Mouse (Mus musculus) heart, embryonic 10.5 days (tissue): ENCODE measurements at regions not wholly inside any gene's neighbourhood (a gene's known extent, or its start where the extent isn't known, plus 50 kb on each side); places are given as distances from the start of the nearest gene placed in this dataset.

Experiments
- DNase-seq: peaks from one replicate; pipeline ENCODE4 v3.0.0-alpha.2; 2017; ENCODE audit warnings: low spot score
- H3K27ac ChIP-seq: fragments of 300-500 bp; sonication (generic); 2 replicates; pipeline ENCODE4 v1.5.1; 2016; ENCODE audit warnings: mild to moderate bottlenecking
- H3K27me3 ChIP-seq: fragments of 300-500 bp; sonication (generic); 2 replicates; pipeline ENCODE4 v1.6.1; 2016; ENCODE audit warnings: mild to moderate bottlenecking; ENCODE audit not compliant: poor library complexity, insufficient read depth, severe bottlenecking
- H3K36me3 ChIP-seq: fragments of 300-500 bp; sonication (generic); 2 replicates; pipeline ENCODE4 v1.6.1; 2016; ENCODE audit warnings: mild to moderate bottlenecking, moderate library complexity
- H3K4me1 ChIP-seq: fragments of 300-500 bp; sonication (generic); 2 replicates; pipeline ENCODE4 v1.6.1; 2016; ENCODE audit warnings: mild to moderate bottlenecking
- H3K4me3 ChIP-seq: fragments of 300-500 bp; sonication (generic); 2 replicates; pipeline ENCODE4 v1.5.1; 2016; ENCODE audit warnings: mild to moderate bottlenecking, moderate library complexity
- H3K9me3 ChIP-seq: fragments of 300-500 bp; sonication (generic); 2 replicates; pipeline ENCODE4 v1.6.1; 2016; ENCODE audit warnings: mild to moderate bottlenecking, moderate library complexity
- WGBS: fragments of 180-500 bp; shearing (Covaris S2); methylation state at CpG from one replicate; pipeline ENCODE4 v1.1.7; 2016; 5-methylcytosine and 5-hydroxymethylcytosine counted together

- Histone ChIP-seq H3K27me3 (no peaks in the 10 kb centered on the region), H3K36me3 (no peaks in the 10 kb centered on the region), H3K4me1 (no peaks in the 10 kb centered on the region), H3K4me3 (no peak overlapping the region), H3K27ac (no peak overlapping the region), H3K9me3 (no peaks in the 10 kb centered on the region)
- 82% methylated on average over 15 of the region's 15 CpGs for WGBS
- no peak for DNase-seq
Measured at GRCm38 (mm10) chr7:70129963-70130362, 236.6 kb downstream of the Nr2f2 start.

DNA sequence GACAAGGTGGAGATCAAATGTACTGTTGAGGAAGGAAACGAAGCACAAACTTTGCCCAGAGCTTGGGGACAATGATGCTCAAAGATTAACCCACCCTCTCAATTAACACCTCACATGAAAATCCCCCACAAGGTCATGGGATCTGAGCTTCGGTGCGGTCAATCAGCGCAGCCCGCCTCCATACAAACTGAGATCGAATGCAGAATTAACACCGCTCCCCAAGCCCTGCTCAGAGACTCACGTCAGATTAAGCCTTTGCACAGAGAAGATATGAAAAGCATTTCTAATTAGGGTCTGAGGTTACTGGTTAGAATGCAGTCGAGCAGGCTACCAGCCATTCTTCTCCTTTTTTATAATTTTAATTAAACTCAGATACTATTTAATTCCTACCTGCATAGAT, 243.7 kb downstream of the Nr2f2 start:
- Histone ChIP-seq H3K36me3 (no peaks in the 10 kb centered on the region), H3K27ac (no peak overlapping the region), H3K9me3 (no peaks in the 10 kb centered on the region), H3K27me3 (peaks cover 23% of the 10 kb centered on the region), H3K4me1 (no peaks in the 10 kb centered on the region), H3K4me3 (no peak overlapping the region)
- DNase-seq: no peak
- WGBS: 76% methylated on average over 9 of the region's 9 CpGs

DNA sequence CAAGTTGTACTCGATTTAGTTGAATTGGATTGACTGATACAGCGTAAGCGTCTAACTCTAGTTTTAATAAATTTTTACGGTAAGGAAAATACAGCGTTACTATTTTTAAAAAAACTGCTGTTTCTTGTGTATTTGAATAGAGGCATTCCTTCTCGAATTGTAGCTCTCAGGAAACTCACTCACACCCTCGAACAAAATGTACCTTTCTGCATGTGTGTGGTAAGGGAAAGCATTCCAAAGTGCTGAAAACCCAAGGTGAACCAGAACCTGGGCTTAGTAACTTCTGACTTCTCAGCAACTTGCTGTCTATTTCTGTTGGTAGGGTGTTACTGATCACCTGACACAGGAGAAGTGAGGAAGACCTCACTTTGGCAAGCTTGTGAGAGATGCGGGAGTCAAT, 247.0 kb downstream of the Nr2f2 start:
- no peaks in the 10 kb centered on the region for H3K4me1 ChIP-seq
- no peak overlapping the region for H3K4me3 ChIP-seq
- no peaks in the 10 kb centered on the region for H3K36me3 ChIP-seq
- no peak overlapping the region for H3K27ac ChIP-seq
- 76% methylated on average over 8 of the region's 8 CpGs for WGBS
- H3K27me3 ChIP-seq: peaks cover 42% of the 10 kb centered on the region
- DNase-seq: no peak
- no peaks in the 10 kb centered on the region for H3K9me3 ChIP-seq

DNA sequence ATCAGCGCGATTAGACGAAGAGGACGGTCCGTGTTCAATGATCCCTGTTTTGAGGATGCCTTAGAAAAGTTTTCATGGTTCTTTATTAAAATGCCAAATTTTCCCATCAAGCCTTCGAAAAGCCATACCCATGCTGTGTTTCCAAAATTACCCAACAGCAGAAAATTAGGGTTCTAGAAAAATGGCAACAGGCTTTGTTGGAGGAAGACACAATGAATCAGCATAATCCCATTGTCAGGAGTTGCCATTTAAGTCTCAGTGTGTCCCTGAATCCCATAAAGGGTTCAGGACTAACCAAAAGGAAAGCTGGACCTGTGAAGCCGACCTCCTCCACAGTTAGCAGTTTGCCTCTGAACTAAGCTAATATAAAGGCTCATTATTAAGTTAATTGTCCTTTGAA, 247.6 kb downstream of the Nr2f2 start:
- H3K27me3 ChIP-seq: peaks cover 42% of the 10 kb centered on the region
- H3K9me3 ChIP-seq: no peaks in the 10 kb centered on the region
- no peaks in the 10 kb centered on the region for H3K4me1 ChIP-seq
- 44% methylated on average over 7 of the region's 7 CpGs for WGBS
- H3K4me3 ChIP-seq: peak overlapping the region; percentile 56
- no peaks in the 10 kb centered on the region for H3K36me3 ChIP-seq
- no peak for DNase-seq
- H3K27ac ChIP-seq: no peak overlapping the region

- no peaks in the 10 kb centered on the region for H3K36me3 ChIP-seq
- peak overlapping the region; percentile 56 for H3K4me3 ChIP-seq
- no peaks in the 10 kb centered on the region for H3K9me3 ChIP-seq
- H3K4me1 ChIP-seq: no peaks in the 10 kb centered on the region
- H3K27me3 ChIP-seq: peaks cover 42% of the 10 kb centered on the region
- 18% methylated on average over 21 of the region's 21 CpGs for WGBS
- H3K27ac ChIP-seq: no peak overlapping the region
- no peak for DNase-seq
Measured at GRCm38 (mm10) chr7:70117930-70118922, 248.3 kb downstream of the Nr2f2 start.

DNA sequence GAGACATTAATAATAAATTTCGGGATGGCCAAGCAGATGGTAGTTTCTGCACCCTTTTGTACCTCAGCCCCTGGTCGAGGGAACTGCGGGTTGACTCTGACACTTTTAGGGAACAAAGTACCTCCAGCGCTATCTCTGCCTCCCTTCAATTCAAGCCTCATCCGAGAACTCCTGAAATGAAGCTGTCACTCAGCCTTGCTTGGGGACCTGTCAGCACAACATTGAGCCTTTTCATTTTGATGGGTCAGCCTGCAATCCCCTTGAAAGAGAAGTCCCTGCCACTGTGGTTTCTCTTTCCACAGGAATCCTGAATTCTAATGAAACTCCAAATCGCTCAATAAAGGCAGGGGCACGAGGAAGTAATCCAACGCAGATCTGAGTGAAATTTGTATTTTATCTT, 257.5 kb downstream of the Nr2f2 start:
- WGBS: 33% methylated on average over 8 of the region's 8 CpGs
- no peaks in the 10 kb centered on the region for H3K36me3 ChIP-seq
- H3K27ac ChIP-seq: no peak overlapping the region
- DNase-seq: no peak
- H3K4me3 ChIP-seq: no peak overlapping the region
- H3K4me1 ChIP-seq: peaks cover 5% of the 10 kb centered on the region; the same call in 1 of the 2 replicates
- no peaks in the 10 kb centered on the region for H3K9me3 ChIP-seq
- no peaks in the 10 kb centered on the region; the same call in 1 of the 2 replicates for H3K27me3 ChIP-seq

DNA sequence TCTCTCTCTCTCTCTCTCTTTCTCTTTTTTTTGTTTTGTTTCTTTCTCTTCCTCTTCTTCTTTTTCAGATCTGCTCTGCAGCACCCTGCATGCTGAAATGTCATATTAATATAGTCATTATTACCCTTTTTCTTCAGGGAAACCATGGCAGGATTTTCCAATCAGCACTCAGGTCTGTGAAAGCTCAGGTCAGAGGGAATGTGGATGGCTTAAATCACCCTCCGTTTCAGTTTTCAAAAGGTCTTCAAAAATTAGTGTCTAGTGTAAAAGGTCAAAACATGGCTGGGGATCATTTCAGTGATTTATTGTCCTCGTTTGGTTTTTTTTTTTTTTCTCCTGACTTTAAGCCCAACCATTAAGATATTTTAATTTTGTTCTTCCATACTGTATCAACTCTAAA, 261.5 kb downstream of the Nr2f2 start:
- no peak for DNase-seq
- 33% methylated on average over 2 of the region's 2 CpGs for WGBS
- no peaks in the 10 kb centered on the region; the same call in 1 of the 2 replicates for H3K27me3 ChIP-seq

GRCm38 (mm10) chr7:70104486-70104885, 262.0 kb downstream of the Nr2f2 start:
- no peak for DNase-seq
- no peaks in the 10 kb centered on the region; the same call in 1 of the 2 replicates for H3K27me3 ChIP-seq
- no peak overlapping the region for H3K27ac ChIP-seq
- peaks cover 5% of the 10 kb centered on the region; the same call in 1 of the 2 replicates for H3K4me1 ChIP-seq
- 55% methylated on average over 8 of the region's 8 CpGs for WGBS
- no peaks in the 10 kb centered on the region for H3K9me3 ChIP-seq
- H3K36me3 ChIP-seq: no peaks in the 10 kb centered on the region
- H3K4me3 ChIP-seq: no peak overlapping the region

More for the DNA sequence above, 261.5 kb downstream of the Nr2f2 start:
- Histone ChIP-seq H3K36me3 (no peaks in the 10 kb centered on the region), H3K27ac (no peak overlapping the region), H3K9me3 (no peaks in the 10 kb centered on the region), H3K4me1 (peaks cover 5% of the 10 kb centered on the region; the same call in 1 of the 2 replicates), H3K4me3 (no peak overlapping the region)

GRCm38 (mm10) chr7:70103680-70104079, 262.9 kb downstream of the Nr2f2 start:
- Histone ChIP-seq H3K27me3 (no peaks in the 10 kb centered on the region; the same call in 1 of the 2 replicates), H3K27ac (no peak overlapping the region)
- DNase-seq: no peak

DNA sequence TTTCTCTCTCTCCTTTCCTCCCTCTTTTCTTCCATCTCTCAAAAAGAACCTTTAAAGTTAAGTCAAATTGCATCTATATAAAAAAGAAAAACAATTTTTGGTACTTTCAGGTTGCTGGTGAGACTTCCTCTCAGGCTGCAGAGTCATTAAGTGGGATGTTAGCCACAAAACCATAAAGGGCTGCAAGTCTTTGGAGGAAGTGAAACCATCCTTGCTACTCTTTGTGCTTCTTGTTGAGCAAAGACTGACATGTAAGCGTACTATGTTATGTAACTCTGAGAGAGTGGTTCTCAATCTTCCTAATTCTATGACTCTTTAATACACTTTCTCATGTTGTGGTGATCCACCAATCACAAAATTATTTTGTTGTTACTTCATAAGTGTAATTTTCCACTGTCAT, 267.5 kb downstream of the Nr2f2 start:
- H3K27me3 ChIP-seq: no peaks in the 10 kb centered on the region
- DNase-seq: no peak
- H3K9me3 ChIP-seq: no peaks in the 10 kb centered on the region
- no peaks in the 10 kb centered on the region for H3K36me3 ChIP-seq
- H3K27ac ChIP-seq: no peak overlapping the region
- 78% methylated on average over 1 of the region's 1 CpGs for WGBS
- no peak overlapping the region for H3K4me3 ChIP-seq
- no peaks in the 10 kb centered on the region for H3K4me1 ChIP-seq

More at GRCm38 (mm10) chr7:70103680-70104079, 262.9 kb downstream of the Nr2f2 start:
- no peaks in the 10 kb centered on the region for H3K4me1 ChIP-seq
- 82% methylated on average over 5 of the region's 5 CpGs for WGBS
- H3K36me3 ChIP-seq: no peaks in the 10 kb centered on the region
- no peak overlapping the region for H3K4me3 ChIP-seq
- H3K9me3 ChIP-seq: no peaks in the 10 kb centered on the region

- no peak overlapping the region for H3K27ac ChIP-seq
- H3K4me3 ChIP-seq: no peak overlapping the region
- no peak for DNase-seq
- H3K27me3 ChIP-seq: no peaks in the 10 kb centered on the region
- no peaks in the 10 kb centered on the region for H3K36me3 ChIP-seq
- 0 out of 2 replicates have a peak, but pooled peaks cover 3% of the 10 kb centered on the region for H3K9me3 ChIP-seq
- WGBS: 82% methylated on average over 21 of the region's 21 CpGs
- no peaks in the 10 kb centered on the region for H3K4me1 ChIP-seq
Measured at GRCm38 (mm10) chr7:70093916-70094784, 272.4 kb downstream of the Nr2f2 start.

- 82% methylated on average over 2 of the region's 2 CpGs for WGBS
- DNase-seq: no peak
- no peaks in the 10 kb centered on the region for H3K36me3 ChIP-seq
Measured at GRCm38 (mm10) chr7:70092089-70092488, 274.4 kb downstream of the Nr2f2 start.

More at GRCm38 (mm10) chr7:70092089-70092488, 274.4 kb downstream of the Nr2f2 start:
- H3K27ac ChIP-seq: no peak overlapping the region
- H3K27me3 ChIP-seq: no peaks in the 10 kb centered on the region
- 0 out of 2 replicates have a peak, but pooled peaks cover 3% of the 10 kb centered on the region for H3K9me3 ChIP-seq
- no peak overlapping the region for H3K4me3 ChIP-seq
- H3K4me1 ChIP-seq: no peaks in the 10 kb centered on the region
